Mouse (Mus musculus) neural tube, embryonic 14.5 days (tissue): Measurements from ENCODE around the gene Slc4a4. TPM values are rescaled to one million over a fixed set of nuclear protein-coding genes. Genes with fewer than 3 reads are reported as not detected.
"Not testable (repeated sequence)": the region's sequence is repeated elsewhere in the genome, so short reads cannot be mapped to it uniquely, and the experiment has no call there.

Experiments
- ATAC-seq: fragments of 200-750 bp; cut with Nextera tagmentation; 2 replicates; pipeline ENCODE4 v1.8.0; 2017; ENCODE audit warnings: low read depth, mild to moderate bottlenecking, moderate TSS enrichment, moderate library complexity
- H3K27ac ChIP-seq: fragments of 300-500 bp; sonication (generic); 2 replicates; pipeline ENCODE4 v1.5.1; 2014; ENCODE audit warnings: low read depth, mild to moderate bottlenecking, control low read depth, low read length, moderate library complexity, mixed read lengths
- H3K27me3 ChIP-seq: fragments of 300-500 bp; sonication (generic); 2 replicates; pipeline ENCODE4 v1.6.1; 2014; ENCODE audit warnings: low read length; ENCODE audit not compliant: control insufficient read depth, insufficient read depth
- H3K36me3 ChIP-seq: fragments of 300-500 bp; sonication (generic); 2 replicates; pipeline ENCODE4 v1.6.1; 2014; ENCODE audit warnings: low read length, mixed read lengths; ENCODE audit not compliant: control insufficient read depth, insufficient read depth
- H3K4me1 ChIP-seq: fragments of 300-500 bp; sonication (generic); 2 replicates; pipeline ENCODE4 v1.6.1; 2014; ENCODE audit warnings: low read length; ENCODE audit not compliant: control insufficient read depth, insufficient read depth
- H3K4me2 ChIP-seq: fragments of 300-500 bp; sonication (generic); 2 replicates; pipeline ENCODE4 v1.6.1; 2014; ENCODE audit warnings: mild to moderate bottlenecking, low read depth, low read length, control low read depth
- H3K4me3 ChIP-seq: fragments of 300-500 bp; sonication (generic); 2 replicates; pipeline ENCODE4 v1.5.1; 2014; ENCODE audit warnings: low read depth, low read length, control low read depth, mixed read lengths
- H3K9ac ChIP-seq: fragments of 300-500 bp; sonication (generic); replicated peaks from 2 replicates; pipeline ENCODE4 v1.6.1; 2014; ENCODE audit warnings: low read depth, mild to moderate bottlenecking, control low read depth, low read length, mixed read lengths
- H3K9me3 ChIP-seq: fragments of 300-500 bp; sonication (generic); 2 replicates; pipeline ENCODE4 v1.6.1; 2016; ENCODE audit warnings: low read length; ENCODE audit not compliant: control insufficient read depth
- whole genome bisulfite sequencing: fragments of 180-500 bp; shearing (Covaris S2); extraction: QIAGEN DNeasy Blood & Tissue Kit; methylation state at CpG from one replicate; pipeline ENCODE4 v1.1.7; 2014; 5-methylcytosine and 5-hydroxymethylcytosine counted together
- polyA plus RNA-seq: library from polyadenylated mRNA; unstranded; fragments of >200 nt; fragmentation: Nextera tagmentation; extraction: Ambion mirVana; gene quantifications from 2 replicates; pipeline ENCODE4 v1.2.1, GENCODE M21; 2014

Slc4a4 gene
- polyA plus RNA-seq, 1 experiment from 2014 or later = 15.8 TPM

DNA sequence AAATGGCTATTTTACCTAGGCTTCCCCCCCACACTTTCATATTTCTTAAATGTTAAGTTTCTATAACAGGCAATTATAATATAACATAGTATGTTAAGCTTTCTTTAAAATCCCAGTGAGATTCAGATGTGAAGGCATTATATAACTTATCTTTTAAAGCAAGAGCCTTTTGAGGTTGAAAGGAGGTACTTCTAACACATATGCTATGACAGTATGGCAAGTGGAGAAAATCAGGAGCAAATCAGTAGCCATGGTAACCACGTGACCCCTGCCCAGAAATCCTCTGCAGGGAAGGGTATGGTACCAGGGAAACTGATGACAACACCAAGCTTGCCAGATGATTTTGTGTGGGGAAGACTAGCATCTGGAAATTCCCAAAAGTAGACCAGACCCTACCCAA lies 222.2 kb downstream of the Slc4a4 start:
- Histone ChIP-seq H3K4me1 (no peaks in the 10 kb centered on the region), H3K4me2 (no peak overlapping the region), H3K9me3 (no peaks in the 10 kb centered on the region), H3K4me3 (no peak overlapping the region), H3K27ac (no peak overlapping the region), H3K9ac (no peak overlapping the region), H3K27me3 (no peaks in the 10 kb centered on the region), H3K36me3 (no peaks in the 10 kb centered on the region)
- WGBS = 77% methylated on average over 1 of the region's 1 CpGs
- no peak for ATAC-seq

DNA sequence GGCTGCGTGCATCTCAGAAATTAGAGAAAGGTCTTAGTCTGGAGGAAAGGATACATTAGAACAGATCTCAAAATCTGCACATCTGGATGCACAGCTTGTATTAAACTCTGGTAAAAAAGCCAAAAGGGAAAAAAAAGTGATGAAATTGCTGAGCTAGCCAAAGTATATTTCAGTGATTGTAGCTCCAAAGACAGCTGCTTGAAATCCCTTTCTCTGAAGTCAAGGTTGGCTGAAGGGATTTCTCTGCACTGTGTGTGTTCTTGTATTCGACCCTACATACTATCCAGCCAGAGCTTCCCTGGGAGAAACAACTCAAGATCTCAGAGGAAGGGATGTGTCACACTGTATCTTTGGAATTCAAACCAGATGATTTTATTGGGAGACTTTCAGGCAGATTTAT lies 223.2 kb downstream of the Slc4a4 start:
- Histone ChIP-seq H3K36me3 (no peaks in the 10 kb centered on the region), H3K27ac (no peak overlapping the region), H3K9ac (no peak overlapping the region), H3K9me3 (no peaks in the 10 kb centered on the region), H3K27me3 (no peaks in the 10 kb centered on the region), H3K4me2 (no peak overlapping the region), H3K4me3 (no peak overlapping the region), H3K4me1 (no peaks in the 10 kb centered on the region)
- 78% methylated on average over 2 of the region's 2 CpGs for WGBS
- ATAC-seq = no peak

DNA sequence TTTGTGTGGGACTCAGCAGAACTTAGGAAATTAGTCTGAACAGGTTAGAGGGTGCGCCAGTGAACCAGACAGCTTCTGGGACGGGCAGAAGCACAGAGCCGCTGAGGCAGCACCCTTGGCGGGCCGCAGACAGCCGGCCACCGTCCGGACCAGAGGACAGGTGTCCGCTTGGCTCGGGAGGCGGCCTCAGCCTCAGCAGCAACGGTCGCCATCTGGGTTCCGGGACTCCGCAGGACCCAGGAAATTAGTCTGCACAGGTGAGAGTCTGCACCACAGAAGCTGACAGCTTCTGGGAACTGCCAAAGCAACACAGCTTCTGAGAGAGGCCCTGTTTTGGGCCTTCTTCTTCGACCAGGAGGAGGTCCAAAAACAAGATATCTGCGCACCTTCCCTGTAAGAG lies 225.4 kb downstream of the Slc4a4 start:
- not testable (repeated sequence) for H3K4me3 ChIP-seq, H3K36me3 ChIP-seq, H3K4me1 ChIP-seq, H3K27me3 ChIP-seq, H3K9ac ChIP-seq, H3K4me2 ChIP-seq, ATAC-seq, H3K9me3 ChIP-seq, H3K27ac ChIP-seq
- WGBS = 98% methylated on average over 7 of the region's 17 CpGs

DNA sequence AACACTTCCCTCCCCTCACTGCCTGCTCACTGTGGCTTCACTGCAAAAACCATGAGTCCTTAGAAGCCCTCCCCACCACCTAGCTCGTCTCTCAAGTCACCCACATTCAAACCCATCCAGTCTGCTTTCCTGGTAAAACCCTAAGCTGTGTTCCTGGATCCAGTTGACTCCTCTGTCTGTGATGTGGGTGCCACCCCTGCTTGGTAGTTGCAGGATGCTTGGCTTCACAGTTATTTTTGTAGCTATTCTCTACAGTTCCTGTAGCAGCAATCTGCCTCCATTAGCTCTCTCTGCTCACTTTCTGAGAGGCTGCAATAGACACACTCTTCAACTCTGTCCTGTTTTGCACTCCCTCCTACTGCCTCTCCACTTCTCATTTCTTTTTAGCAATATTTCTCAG lies 234.3 kb downstream of the Slc4a4 start:
- no peaks in the 10 kb centered on the region for H3K36me3 ChIP-seq
- H3K4me2 ChIP-seq = no peak overlapping the region
- ATAC-seq = no peak
- no peak overlapping the region for H3K9ac ChIP-seq
- 70% methylated on average over 1 of the region's 1 CpGs for WGBS
- H3K27ac ChIP-seq = no peak overlapping the region
- no peaks in the 10 kb centered on the region for H3K4me1 ChIP-seq
- no peak overlapping the region for H3K4me3 ChIP-seq
- no peaks in the 10 kb centered on the region for H3K9me3 ChIP-seq
- no peaks in the 10 kb centered on the region for H3K27me3 ChIP-seq

DNA sequence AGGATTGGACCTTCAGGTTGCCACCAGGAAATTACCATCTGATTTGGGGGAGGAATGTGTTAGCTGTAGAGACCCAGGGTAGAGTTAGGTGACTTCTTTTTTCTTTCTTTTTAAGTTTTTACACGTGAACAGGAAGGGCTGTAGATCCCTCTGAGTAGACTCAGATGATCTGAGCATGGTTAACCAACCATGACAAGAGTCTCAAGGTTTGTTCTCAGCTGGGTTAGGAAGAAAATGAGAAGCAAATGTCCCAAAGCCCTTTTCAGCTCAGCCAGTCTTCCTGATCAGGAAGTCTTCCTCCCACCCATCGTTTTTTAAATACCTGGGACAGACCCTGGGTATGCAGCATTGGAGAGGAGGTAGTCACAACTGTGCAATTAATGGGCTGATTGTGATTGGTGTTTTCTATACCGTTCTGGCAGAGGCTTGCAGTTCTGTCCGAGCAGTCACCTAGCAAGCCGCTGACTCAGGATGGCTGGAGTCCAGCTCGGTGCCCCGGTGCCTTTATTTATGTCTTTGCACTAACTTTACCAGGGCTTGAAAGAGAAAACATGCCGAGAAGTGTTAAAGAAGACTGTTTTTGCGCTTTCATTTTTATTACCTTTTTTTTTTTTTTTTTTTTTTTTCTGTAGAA lies 236.8 kb downstream of the Slc4a4 start:
- no peak overlapping the region for H3K4me2 ChIP-seq
- ATAC-seq = no peak; the same call in 1 of the 2 replicates
- 62% methylated on average over 9 of the region's 9 CpGs for WGBS

DNA sequence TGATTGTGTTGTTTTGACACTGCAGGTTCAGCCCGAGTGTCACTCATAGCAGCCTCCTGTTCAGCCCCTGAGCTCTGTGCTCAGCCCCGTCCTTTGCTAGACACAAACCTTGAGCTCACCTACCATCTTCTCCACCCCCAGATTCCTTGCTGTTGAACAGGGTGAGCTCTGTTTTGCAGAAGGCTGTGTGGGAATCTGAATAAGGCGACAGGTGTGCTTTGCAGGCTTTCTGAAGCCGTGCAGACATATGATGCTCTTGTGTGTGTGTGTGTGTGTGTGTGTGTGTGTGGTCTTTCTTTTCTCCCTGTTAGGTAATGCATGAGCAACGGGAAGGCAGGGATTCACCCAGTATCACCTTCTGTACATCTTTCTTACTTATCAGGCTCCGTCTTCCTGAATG lies 241.6 kb downstream of the Slc4a4 start:
- H3K9me3 ChIP-seq = no peaks in the 10 kb centered on the region
- no peaks in the 10 kb centered on the region for H3K27me3 ChIP-seq
- no peaks in the 10 kb centered on the region for H3K4me1 ChIP-seq
- no peak overlapping the region for H3K4me3 ChIP-seq
- 92% methylated on average over 6 of the region's 6 CpGs for WGBS
- no peak overlapping the region for H3K9ac ChIP-seq
- ATAC-seq = no peak
- H3K4me2 ChIP-seq = no peak overlapping the region
- H3K36me3 ChIP-seq = no peaks in the 10 kb centered on the region
- no peak overlapping the region for H3K27ac ChIP-seq

More for the DNA sequence above, 236.8 kb downstream of the Slc4a4 start:
- H3K4me1 ChIP-seq = no peaks in the 10 kb centered on the region
- H3K4me3 ChIP-seq = no peak overlapping the region
- no peaks in the 10 kb centered on the region for H3K9me3 ChIP-seq
- H3K36me3 ChIP-seq = no peaks in the 10 kb centered on the region
- H3K9ac ChIP-seq = no peak overlapping the region
- no peaks in the 10 kb centered on the region for H3K27me3 ChIP-seq
- H3K27ac ChIP-seq = no peak overlapping the region

DNA sequence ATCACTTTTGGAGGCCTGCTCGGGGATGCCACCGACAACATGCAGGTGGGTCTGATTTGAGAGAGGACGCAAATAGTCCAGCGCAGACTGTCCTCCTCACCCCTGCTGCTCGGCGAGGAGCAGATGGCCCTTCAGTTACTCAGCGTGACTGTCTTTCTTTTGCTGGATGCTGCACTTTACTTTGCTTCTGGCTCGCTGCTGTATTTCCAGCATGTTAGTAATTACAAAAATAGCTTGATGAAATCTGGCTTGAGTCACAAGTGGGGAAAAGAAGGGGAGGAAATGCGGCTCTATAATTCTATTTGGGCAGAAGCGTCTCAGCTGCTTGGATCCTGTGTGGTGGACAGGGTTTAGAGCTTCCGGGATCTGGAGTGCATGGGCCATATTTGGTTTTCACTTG lies 249.2 kb downstream of the Slc4a4 start:
- no peaks in the 10 kb centered on the region for H3K4me1 ChIP-seq
- no peak overlapping the region for H3K9ac ChIP-seq
- no peaks in the 10 kb centered on the region for H3K9me3 ChIP-seq
- H3K4me2 ChIP-seq = no peak overlapping the region
- no peaks in the 10 kb centered on the region for H3K27me3 ChIP-seq
- peak; percentile 28; the same call in 1 of the 2 replicates for ATAC-seq
- no peaks in the 10 kb centered on the region for H3K36me3 ChIP-seq
- no peak overlapping the region for H3K4me3 ChIP-seq
- WGBS = 70% methylated on average over 11 of the region's 11 CpGs
- no peak overlapping the region for H3K27ac ChIP-seq

DNA sequence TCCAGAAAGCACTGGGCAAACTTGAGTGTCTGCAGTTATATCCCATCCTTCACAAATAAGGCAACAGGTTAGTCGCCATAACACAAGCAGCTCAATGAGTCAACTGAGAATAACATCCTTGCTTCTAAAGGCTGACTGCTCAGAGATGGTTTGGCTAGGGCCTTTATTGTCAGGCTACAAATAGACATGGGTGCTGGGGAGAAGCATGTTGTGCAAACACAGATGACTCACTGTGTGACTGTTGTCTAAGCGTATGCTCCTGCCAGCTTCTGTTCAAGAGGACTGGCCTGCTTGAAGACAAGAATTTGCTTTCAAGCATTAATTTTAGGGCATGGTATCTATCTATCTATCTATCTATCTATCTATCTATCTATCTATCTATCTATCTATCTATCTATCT lies 253.5 kb downstream of the Slc4a4 start:
- Histone ChIP-seq H3K36me3 (no peaks in the 10 kb centered on the region), H3K27me3 (no peaks in the 10 kb centered on the region), H3K4me3 (no peak overlapping the region), H3K27ac (no peak overlapping the region), H3K4me1 (no peaks in the 10 kb centered on the region), H3K4me2 (no peak overlapping the region), H3K9ac (no peak overlapping the region), H3K9me3 (no peaks in the 10 kb centered on the region)
- no peak for ATAC-seq
- 95% methylated on average over 2 of the region's 2 CpGs for WGBS

DNA sequence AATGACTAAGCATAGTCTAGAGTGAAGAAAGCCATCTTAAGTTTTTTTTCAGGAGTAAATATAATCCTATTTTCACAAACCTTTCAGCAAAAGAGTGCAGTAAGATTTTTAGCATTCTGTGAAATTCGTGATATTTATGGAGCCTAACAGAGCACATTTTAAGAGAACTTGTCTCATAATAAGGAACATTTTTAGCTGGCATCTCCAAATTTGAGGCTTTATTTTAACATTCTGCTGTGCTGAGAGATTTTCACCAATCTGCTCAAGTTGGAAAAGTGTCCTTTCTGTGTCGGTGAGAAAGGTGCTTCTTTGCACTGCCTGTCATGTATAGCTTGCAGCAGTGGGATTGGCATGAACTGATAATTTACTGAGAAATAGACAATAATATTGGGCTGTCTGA lies 255.1 kb downstream of the Slc4a4 start:
- no peak overlapping the region for H3K27ac ChIP-seq
- no peaks in the 10 kb centered on the region for H3K9me3 ChIP-seq
- ATAC-seq = no peak
- H3K9ac ChIP-seq = no peak overlapping the region
- no peak overlapping the region for H3K4me2 ChIP-seq
- H3K4me3 ChIP-seq = no peak overlapping the region
- H3K36me3 ChIP-seq = no peaks in the 10 kb centered on the region
- no peaks in the 10 kb centered on the region for H3K4me1 ChIP-seq
- WGBS = 88% methylated on average over 2 of the region's 2 CpGs
- H3K27me3 ChIP-seq = no peaks in the 10 kb centered on the region
